Mouse (Mus musculus): ENCODE results near the gene Nat14.

Gene Nat14

GRCm38 (mm10) chr7:4950561-4951342 lies 28.9 kb downstream of the Nat14 start:
- DNase-seq = no peak

DNA sequence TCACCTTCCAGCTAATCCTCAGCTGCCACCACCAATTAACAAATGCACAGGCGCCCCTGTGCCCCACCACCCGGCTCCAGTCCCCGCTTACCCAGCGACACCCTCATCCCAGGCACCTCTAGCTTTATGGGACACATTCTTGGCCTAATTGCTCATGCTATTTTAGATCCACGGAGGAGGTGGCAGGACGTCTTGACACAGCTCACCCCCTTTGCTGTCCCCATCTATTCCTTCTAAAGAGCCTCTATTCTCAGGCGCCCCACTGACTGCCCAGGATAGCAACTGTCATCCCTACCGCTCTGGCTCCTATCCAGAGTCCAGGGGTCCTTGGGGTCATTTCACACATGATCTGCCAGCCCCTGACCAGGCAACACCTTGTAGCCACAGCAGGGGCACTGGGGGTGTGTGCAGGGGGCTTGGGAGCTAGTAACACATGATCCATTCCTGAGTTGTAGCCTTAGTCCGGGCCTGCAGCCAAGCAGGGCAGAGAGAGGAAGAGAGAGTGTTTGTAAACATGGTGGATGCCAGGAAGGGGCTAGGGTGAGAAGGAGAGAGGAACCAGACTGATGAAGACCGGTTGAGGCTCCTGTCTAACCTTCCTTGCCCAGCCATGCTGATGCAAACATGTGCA lies 32.1 kb downstream of the Nat14 start:
- DNase-seq = no peak

GRCm38 (mm10) chr7:4957361-4957760 lies 35.5 kb downstream of the Nat14 start:
- DNase-seq = no peak

GRCm38 (mm10) chr7:4963527-4963926 lies 41.7 kb downstream of the Nat14 start:
- no peak for DNase-seq

DNA sequence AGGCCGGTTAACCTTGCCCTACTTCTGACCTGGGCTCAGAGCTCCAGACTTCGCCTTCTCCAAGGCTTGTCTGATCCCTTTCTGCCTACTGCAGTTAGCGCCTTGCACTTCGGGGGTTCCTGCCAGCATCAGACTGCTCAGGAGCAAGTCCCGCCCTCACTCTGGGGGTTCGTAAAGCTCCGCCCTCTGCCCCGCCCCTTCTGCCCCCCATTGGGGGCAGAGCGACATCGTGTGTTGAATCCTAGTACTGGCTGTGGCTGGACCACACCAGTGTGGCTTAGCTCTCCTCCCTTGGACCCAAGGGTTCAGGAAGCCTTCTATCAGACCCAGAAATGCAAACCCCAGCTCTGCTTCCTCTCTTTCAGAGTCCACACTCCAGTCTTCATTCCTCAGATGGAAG lies 42.4 kb downstream of the Nat14 start, which contains the start of gene Sbk2:
Gene Sbk2, minus strand, starts transcription at position 135 of the 400 bp plus-strand sequence.
- peak; percentile 43 for DNase-seq

DNA sequence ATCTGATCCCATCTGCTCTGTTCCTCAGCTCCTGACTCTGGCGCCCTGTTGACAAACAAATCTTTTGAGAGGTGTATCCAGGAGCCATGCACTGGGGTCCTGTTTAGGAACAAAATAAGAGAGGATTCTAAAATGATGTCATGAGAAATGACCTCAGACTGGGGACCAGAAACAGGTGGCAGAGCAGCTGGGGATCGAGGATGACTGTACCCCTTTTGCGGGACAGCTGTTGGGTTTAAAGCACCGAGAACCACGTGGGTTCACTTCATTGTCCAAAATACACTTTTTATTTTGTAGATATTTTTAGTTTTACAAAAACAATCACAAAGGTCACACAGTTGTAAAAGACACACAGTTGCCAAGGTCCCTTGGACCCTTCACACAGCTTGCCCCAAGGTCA lies 43.2 kb downstream of the Nat14 start:
- no peak for DNase-seq

- DNase-seq = no peak
Measured at GRCm38 (mm10) chr7:4971068-4971467, 49.2 kb downstream of the Nat14 start, which contains the start of gene Sbk3. TSS of gene Sbk3 (minus strand) at chr7:4971168.

GRCm38 (mm10) chr7:4971710-4972109 lies 49.9 kb downstream of the Nat14 start:
- no peak for DNase-seq

- no peak for DNase-seq
Measured at GRCm38 (mm10) chr7:4972321-4973047, 50.7 kb downstream of the Nat14 start.

Data from cerebellum, adult 9-10 months (tissue).